Mouse (Mus musculus): ENCODE results near the gene Glce. TPM values are rescaled to one million over a fixed set of nuclear protein-coding genes. Genes with fewer than 3 reads are reported as not detected.

Glce gene
- polyA plus RNA-seq, 1 experiment from 2014 or later, result 19.5 TPM

GRCm38 (mm10) chr9:62152506-62152905, 30.1 kb upstream of the Glce start:
- Histone ChIP-seq H3K36me3 (replicated peaks) (no peaks in the 10 kb centered on the region), H3K27ac (no peak overlapping the region), H3K4me3 (no peak overlapping the region), H3K9me3 (no peaks in the 10 kb centered on the region), H3K9ac (no peak overlapping the region), H3K27me3 (replicated peaks) (no peaks in the 10 kb centered on the region), H3K4me1 (peaks cover 7% of the 10 kb centered on the region; the same call in 1 of the 2 replicates), H3K4me2 (no peak overlapping the region)
- no peak for ATAC-seq (replicated peaks)
- 88% methylated on average over 2 of the region's 2 CpGs for WGBS

- no peak overlapping the region for H3K9ac ChIP-seq
- ATAC-seq (replicated peaks), result no peak
- H3K4me3 ChIP-seq, result no peak overlapping the region
- H3K27ac ChIP-seq, result no peak overlapping the region
- no peaks in the 10 kb centered on the region for H3K27me3 ChIP-seq (replicated peaks)
- no peak overlapping the region for H3K4me2 ChIP-seq
- WGBS, result 83% methylated on average over 2 of the region's 2 CpGs
- no peaks in the 10 kb centered on the region for H3K9me3 ChIP-seq
- no peaks in the 10 kb centered on the region for H3K4me1 ChIP-seq
- H3K36me3 ChIP-seq (replicated peaks), result no peaks in the 10 kb centered on the region
Measured at GRCm38 (mm10) chr9:62145198-62145597, 22.7 kb upstream of the Glce start.

GRCm38 (mm10) chr9:62143428-62143827, 21.0 kb upstream of the Glce start:
- H3K36me3 ChIP-seq (replicated peaks), result no peaks in the 10 kb centered on the region
- no peak overlapping the region for H3K4me3 ChIP-seq
- H3K27ac ChIP-seq, result no peak overlapping the region
- 70% methylated on average over 7 of the region's 7 CpGs for WGBS
- H3K9ac ChIP-seq, result no peak overlapping the region
- ATAC-seq (replicated peaks), result no peak
- H3K27me3 ChIP-seq (replicated peaks), result no peaks in the 10 kb centered on the region
- H3K4me1 ChIP-seq, result 0 out of 2 replicates have a peak, but pooled peaks cover 10% of the 10 kb centered on the region
- no peaks in the 10 kb centered on the region for H3K9me3 ChIP-seq
- H3K4me2 ChIP-seq, result no peak overlapping the region

- ATAC-seq (replicated peaks), result 0 out of 2 replicates have a peak, but pooled peaks have one; percentile 24
- H3K27me3 ChIP-seq (replicated peaks), result no peaks in the 10 kb centered on the region
- WGBS, result 45% methylated on average over 7 of the region's 7 CpGs
- no peaks in the 10 kb centered on the region for H3K36me3 ChIP-seq (replicated peaks)
- no peak overlapping the region for H3K4me3 ChIP-seq
- H3K4me1 ChIP-seq, result peaks cover 19% of the 10 kb centered on the region
- no peak overlapping the region for H3K4me2 ChIP-seq
- H3K27ac ChIP-seq, result no peak overlapping the region
- H3K9me3 ChIP-seq, result no peaks in the 10 kb centered on the region
- H3K9ac ChIP-seq, result no peak overlapping the region
Measured at GRCm38 (mm10) chr9:62139027-62139426, 16.6 kb upstream of the Glce start.

GRCm38 (mm10) chr9:62137259-62137658, 14.8 kb upstream of the Glce start:
- Histone ChIP-seq H3K9me3 (no peaks in the 10 kb centered on the region), H3K27ac (peak overlapping the region; percentile 54), H3K4me3 (no peak overlapping the region), H3K4me1 (peaks cover 19% of the 10 kb centered on the region), H3K9ac (no peak overlapping the region), H3K4me2 (no peak overlapping the region), H3K36me3 (replicated peaks) (no peaks in the 10 kb centered on the region), H3K27me3 (replicated peaks) (no peaks in the 10 kb centered on the region)
- no peak for ATAC-seq (replicated peaks)
- WGBS, result 28% methylated on average over 8 of the region's 8 CpGs

- Histone ChIP-seq H3K4me2 (no peak overlapping the region), H3K4me1 (peaks cover 1% of the 10 kb centered on the region), H3K36me3 (replicated peaks) (no peaks in the 10 kb centered on the region), H3K4me3 (no peak overlapping the region), H3K9me3 (no peaks in the 10 kb centered on the region), H3K27ac (no peak overlapping the region), H3K27me3 (replicated peaks) (no peaks in the 10 kb centered on the region), H3K9ac (no peak overlapping the region)
- 79% methylated on average over 4 of the region's 4 CpGs for WGBS
- ATAC-seq (replicated peaks), result no peak
Measured at GRCm38 (mm10) chr9:62132005-62132782, 9.7 kb upstream of the Glce start.

- no peak for ATAC-seq (replicated peaks)
- Histone ChIP-seq H3K27me3 (replicated peaks) (no peaks in the 10 kb centered on the region), H3K4me2 (no peak overlapping the region), H3K4me1 (no peaks in the 10 kb centered on the region), H3K9ac (no peak overlapping the region), H3K36me3 (replicated peaks) (no peaks in the 10 kb centered on the region), H3K27ac (no peak overlapping the region), H3K9me3 (no peaks in the 10 kb centered on the region), H3K4me3 (no peak overlapping the region)
- 93% methylated on average over 5 of the region's 5 CpGs for WGBS
Measured at GRCm38 (mm10) chr9:62130746-62131145, 8.3 kb upstream of the Glce start.

GRCm38 (mm10) chr9:62128056-62128455, 5.6 kb upstream of the Glce start:
- Histone ChIP-seq H3K4me2 (no peak overlapping the region), H3K4me1 (peaks cover 7% of the 10 kb centered on the region), H3K36me3 (replicated peaks) (no peaks in the 10 kb centered on the region), H3K27ac (no peak overlapping the region), H3K27me3 (replicated peaks) (no peaks in the 10 kb centered on the region), H3K9ac (no peak overlapping the region), H3K4me3 (no peak overlapping the region), H3K9me3 (no peaks in the 10 kb centered on the region)
- no peak for ATAC-seq (replicated peaks)
- whole genome bisulfite sequencing, result 88% methylated on average over 2 of the region's 2 CpGs

GRCm38 (mm10) chr9:62125986-62126575, 3.6 kb upstream of the Glce start:
- Histone ChIP-seq H3K27me3 (replicated peaks) (no peaks in the 10 kb centered on the region), H3K4me2 (no peak overlapping the region), H3K4me1 (peaks cover 10% of the 10 kb centered on the region), H3K27ac (no peak overlapping the region), H3K9me3 (no peaks in the 10 kb centered on the region), H3K4me3 (no peak overlapping the region), H3K36me3 (replicated peaks) (no peaks in the 10 kb centered on the region), H3K9ac (no peak overlapping the region)
- no peak for ATAC-seq (replicated peaks)
- 76% methylated on average over 5 of the region's 5 CpGs for WGBS

GRCm38 (mm10) chr9:62124266-62124665, 1.8 kb upstream of the Glce start:
- no peak for ATAC-seq (replicated peaks)
- no peaks in the 10 kb centered on the region for H3K36me3 ChIP-seq (replicated peaks)
- H3K9me3 ChIP-seq, result no peaks in the 10 kb centered on the region
- no peak overlapping the region for H3K4me2 ChIP-seq
- peaks cover 16% of the 10 kb centered on the region for H3K4me1 ChIP-seq
- WGBS, result 70% methylated on average over 1 of the region's 1 CpGs
- H3K9ac ChIP-seq, result no peak overlapping the region
- H3K4me3 ChIP-seq, result no peak overlapping the region
- no peak overlapping the region for H3K27ac ChIP-seq
- H3K27me3 ChIP-seq (replicated peaks), result no peaks in the 10 kb centered on the region

- Histone ChIP-seq H3K36me3 (replicated peaks) (no peaks in the 10 kb centered on the region), H3K9ac (peak overlapping the region; percentile 29; the same call in 1 of the 2 replicates), H3K9me3 (no peaks in the 10 kb centered on the region), H3K27ac (peak overlapping the region; percentile 40; the same call in 1 of the 2 replicates), H3K4me2 (peak overlapping the region; percentile 53), H3K4me1 (peaks cover 21% of the 10 kb centered on the region), H3K4me3 (peak overlapping the region; percentile 87), H3K27me3 (replicated peaks) (no peaks in the 10 kb centered on the region)
- no peak for ATAC-seq (replicated peaks)
- WGBS, result 50% methylated on average over 3 of the region's 3 CpGs
Measured at GRCm38 (mm10) chr9:62123496-62123895, 1.0 kb upstream of the Glce start.

GRCm38 (mm10) chr9:62121551-62122447, 656 bp downstream of the Glce start:
- H3K9me3 ChIP-seq, result no peaks in the 10 kb centered on the region
- no peaks in the 10 kb centered on the region for H3K36me3 ChIP-seq (replicated peaks)
- peak overlapping the region; percentile 87 for H3K4me3 ChIP-seq
- H3K27me3 ChIP-seq (replicated peaks), result no peaks in the 10 kb centered on the region
- H3K9ac ChIP-seq, result peak overlapping the region; percentile 95
- H3K4me2 ChIP-seq, result peak overlapping the region; percentile 72
- H3K27ac ChIP-seq, result peak overlapping the region; percentile 97
- WGBS, result under 1% methylated on average over 59 of the region's 59 CpGs
- peaks cover 26% of the 10 kb centered on the region for H3K4me1 ChIP-seq
- ATAC-seq (replicated peaks), result peak; percentile 62

Measured in midbrain, embryonic 15.5 days (tissue).